Mouse (Mus musculus) right cerebral cortex, adult 18-20 months (tissue): ENCODE results near the gene Sergef.

Source experiments
- DNase-seq: peaks from one replicate; pipeline ENCODE4 v3.0.0; 2022; ENCODE audit warnings: mixed read lengths

Gene Sergef

DNA sequence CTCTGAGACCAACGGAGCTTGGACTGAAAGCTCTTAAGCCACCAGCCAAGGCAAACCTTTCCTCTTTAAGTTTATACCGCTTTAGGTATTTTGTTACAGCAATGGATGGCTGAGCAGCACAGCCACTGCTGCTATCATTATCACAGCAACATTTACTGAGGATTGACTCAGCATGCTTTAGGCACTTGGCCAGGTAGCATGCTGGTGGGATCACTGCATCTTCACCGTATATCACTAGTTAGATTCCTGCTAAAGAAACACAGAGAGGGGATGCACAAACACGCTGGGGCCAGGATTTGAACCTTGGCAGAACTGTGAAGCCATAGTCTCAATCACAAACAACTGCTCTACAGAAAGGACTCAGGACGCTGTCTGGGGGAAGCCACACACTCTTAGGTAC is 152.8 kb downstream of the Sergef start:
- no peak for DNase-seq

DNA sequence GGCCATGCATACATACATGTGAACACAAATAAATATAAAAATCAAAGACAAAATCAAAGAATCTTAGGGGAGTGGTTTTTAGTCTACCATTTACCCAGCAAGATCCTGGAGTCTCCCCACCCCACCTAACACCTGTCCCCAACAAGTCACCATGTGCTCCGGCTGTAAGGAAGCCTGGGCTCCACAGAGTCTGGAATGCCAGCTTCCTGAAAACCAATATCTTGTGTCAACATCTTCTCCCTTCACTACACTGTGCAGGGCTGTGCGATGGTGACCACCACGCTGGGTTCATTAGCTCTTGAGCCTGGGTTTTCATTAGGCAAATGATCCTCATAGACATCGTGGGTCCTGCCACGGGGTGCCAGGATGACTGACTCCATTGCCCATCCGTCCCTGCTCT is 155.4 kb downstream of the Sergef start:
- no peak for DNase-seq

DNA sequence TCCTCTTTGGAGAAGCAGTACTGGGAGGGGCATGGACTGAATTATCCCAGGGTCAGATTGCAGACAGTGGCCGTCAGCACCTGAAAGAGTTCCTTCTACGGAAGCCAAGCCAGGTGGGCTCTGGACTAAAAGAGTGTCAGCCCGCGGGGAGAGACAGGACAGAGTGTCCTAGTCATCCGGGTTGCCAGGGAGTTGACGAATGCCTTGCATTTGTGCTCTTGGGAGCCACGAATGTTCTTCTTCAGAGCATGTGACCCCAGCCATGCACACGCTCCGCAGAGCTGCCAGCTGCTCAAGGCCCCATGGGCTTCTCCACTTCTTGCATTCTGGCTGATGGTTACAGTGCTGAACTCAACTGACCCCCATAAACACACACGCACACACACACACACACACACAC is 156.6 kb downstream of the Sergef start:
- DNase-seq: no peak

DNA sequence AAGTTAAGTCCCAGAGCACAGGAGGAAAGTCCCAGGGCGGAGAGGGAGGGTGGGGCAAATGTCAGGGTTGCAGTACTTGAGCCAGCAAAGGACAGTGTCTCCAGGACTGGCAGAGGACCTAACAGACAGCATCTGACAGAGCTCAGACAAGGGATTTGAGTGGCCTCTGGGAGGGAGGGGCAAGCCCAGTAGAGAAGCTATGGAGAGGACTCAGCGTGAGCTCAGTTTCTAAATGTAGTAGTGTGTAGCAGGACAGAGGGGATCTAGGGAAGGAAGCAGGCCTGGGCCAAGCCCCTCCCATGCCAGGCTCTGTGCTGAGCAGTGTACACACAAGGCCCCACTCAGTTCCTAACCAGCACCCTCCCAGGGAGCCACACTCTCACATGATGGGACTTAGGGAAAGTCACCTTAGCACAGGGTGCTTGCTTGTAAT is 157.5 kb downstream of the Sergef start:
- no peak for DNase-seq

DNA sequence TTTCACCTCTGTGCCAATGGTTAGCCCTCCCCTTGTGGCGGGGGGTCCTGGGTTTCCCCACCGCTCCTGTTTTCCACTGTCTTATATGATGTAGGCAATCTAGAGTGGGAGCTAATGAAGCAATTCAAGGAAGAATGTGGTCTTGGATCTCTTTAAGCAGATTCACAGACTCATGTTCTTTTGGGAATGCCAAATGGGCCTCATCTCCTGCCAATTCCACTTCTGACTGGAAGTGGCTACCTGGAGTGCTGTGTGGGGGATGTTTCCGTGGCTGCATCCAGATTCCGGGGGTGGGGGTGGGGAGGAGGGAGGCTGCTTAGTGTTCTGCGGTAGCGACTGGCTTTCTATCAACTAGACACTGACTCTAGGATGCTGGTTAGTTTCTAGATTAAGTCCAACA is 159.8 kb downstream of the Sergef start:
- peak; percentile 35 for DNase-seq

DNA sequence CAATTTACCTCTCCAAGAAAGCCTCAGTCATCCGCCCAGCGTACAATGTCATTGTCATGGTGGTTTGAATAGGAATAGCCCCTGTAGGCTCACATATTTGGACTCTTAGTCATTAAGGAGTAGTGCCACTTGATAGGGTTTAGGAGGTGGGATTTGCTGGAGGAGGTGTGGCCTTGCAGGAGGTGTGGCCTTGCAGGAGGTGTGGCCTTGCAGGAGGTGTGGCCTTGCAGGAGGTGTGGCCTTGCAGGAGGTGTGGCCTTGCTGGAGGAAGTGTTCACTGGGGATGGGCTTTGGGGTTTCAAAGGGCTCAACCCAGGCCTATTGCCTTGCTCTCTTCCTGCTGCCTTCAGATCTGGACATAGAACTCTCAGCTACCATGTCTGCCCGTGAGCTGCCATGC is 162.2 kb downstream of the Sergef start:
- no peak for DNase-seq

DNA sequence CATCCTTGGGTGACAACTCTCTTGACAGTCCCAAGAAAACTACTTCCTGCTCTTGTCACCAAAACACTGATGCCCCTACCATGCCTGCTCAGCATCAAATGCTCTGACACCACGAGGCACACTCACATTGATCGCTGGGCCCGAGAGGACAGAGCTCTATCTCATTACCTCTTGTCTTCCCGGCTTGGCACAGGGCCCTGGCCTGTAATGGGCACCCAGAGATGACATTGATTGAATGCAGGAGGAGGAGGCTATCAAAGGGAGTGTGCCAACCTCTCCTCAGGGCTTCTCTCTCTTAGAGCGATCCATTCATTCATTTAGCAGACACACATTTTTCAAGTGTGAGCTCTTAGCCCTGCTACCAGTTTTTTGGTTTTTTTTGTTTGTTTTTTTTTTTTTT is 164.1 kb downstream of the Sergef start:
- DNase-seq: no peak

DNA sequence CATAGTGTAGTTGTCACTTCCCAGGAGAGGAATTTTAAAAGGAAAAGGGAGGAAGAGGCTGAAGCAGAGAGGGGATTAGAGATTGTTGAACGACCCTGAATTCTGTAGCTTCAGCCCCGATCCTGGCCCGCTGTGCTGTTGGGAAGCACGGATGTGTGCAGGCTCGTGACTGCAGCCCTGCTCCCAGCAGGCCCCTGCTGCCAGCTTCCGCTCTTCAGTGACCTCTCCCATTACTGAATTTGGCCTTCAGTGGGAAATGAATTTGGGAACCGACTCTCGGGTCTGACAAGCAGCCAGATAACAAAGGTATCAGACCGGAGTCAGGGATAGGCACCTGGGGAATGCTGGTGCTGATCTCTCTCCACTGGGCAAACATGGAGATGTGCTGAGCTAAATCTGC is 166.5 kb downstream of the Sergef start:
- no peak for DNase-seq

DNA sequence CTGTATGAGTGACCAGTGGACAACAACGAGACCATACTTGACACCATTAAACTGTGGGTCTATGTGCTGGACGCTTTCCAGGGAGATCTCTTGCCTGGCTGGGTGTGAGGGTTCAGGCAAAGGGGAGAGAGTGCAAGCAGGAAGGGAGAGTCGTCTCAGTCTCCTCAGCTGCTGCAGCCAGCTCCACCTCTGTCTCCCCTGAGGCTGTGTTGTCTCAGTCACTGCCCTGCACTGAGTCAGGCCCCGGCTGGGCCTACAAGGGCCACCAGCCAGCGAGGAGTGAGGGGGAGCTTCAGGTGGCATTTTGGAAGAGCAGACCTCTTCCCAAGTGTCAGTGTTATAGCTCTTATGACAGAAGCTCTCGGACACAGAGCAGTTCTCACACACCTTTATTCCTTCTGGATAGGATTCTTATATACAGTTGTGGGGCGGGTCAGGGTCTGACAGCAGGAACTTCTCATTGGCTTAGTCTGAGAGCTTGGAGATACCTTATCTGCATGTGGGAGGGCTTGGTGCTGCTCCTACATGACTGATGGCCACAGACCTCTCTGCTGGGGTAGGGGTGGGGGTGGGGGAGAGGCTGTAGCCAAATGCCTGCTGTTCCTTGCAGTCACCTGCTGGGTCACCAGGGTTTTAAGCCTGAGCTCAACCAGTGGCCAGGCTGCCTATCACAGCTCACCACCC is 168.4 kb downstream of the Sergef start:
- no peak for DNase-seq

DNA sequence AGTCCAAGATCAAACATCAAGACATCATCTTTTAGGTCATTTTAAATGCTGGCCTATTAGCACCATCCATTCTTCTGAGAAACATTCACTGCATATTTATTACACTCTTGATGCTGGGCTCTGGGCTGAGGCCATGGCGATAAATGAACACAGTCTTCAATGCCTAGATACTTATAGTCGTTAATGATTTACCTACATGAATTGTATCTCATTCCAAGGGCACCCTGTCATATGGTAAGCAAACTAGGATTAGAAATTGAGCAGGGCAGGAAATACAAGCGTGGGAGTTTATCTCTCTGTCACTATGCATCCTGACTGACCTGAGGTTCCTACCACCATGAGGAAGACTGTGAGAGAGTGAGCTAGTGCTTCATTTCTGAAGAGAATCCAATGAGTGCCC is 170.1 kb downstream of the Sergef start:
- DNase-seq: no peak

DNA sequence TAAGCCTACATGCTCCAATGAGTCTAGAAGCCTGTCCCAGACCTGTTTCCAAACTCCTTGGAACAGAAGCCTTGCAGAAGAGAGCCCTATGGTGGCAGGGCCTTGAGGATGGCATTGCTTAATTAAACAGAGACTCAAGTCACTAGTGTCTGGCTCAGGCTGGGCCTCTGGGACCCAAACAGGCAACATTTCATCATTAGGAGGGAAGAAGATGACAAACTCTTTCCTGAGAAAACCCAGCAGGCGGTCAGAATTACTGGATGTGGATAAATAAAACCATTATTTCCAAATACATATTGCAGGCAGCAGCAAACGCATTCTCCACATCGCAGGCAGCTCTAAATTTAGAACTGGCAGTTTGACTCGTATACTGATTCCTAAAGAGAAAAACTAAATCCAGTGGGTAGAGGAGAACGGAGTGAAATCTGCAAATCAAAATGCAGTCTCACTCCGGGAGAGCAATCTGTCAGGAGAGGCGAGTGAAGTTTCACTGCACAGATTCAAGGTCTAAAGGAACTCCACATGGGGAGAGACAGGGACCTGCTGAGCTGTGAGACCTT is 173.1 kb downstream of the Sergef start:
- peak; percentile 24 for DNase-seq

DNA sequence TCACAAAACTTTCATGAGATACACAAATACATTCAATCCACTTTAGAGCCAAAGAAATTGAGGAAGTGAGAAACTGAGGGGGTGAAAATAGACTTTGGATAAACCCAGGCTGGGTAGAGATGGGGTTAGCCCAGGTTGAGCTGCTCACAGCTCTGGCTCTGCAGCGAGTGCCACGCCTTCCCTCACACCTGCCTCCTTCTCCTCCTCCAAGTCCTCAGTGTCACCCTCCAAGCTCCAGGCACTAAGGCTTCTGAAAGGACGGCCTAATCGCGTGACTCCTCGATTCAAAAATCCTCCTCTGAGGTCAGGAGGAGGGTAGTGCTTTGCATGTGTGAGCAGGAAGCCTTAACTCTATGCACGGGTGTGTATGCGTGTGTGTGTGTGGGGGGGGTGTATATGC is 176.5 kb downstream of the Sergef start:
- DNase-seq: no peak

DNA sequence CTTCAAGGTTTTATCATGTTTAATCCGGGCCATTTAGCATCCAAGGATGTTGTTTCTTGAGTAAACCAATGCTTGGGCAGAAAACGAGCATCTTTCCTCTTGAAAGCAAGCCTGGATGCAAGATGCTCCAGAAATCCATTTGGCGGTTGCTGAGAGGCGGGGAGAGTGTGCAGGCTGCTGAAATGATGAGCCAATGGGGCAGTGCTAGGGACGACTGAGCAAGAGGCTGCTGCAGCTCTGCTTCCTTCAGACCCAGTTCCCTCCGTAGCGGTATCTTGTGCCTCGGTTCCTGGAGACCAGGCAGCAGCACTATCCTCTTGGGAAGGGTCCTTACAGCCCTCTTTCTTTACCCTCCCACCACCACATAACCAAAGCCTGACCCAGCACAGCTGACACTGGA is 177.3 kb downstream of the Sergef start:
- peak; percentile 40 for DNase-seq

DNA sequence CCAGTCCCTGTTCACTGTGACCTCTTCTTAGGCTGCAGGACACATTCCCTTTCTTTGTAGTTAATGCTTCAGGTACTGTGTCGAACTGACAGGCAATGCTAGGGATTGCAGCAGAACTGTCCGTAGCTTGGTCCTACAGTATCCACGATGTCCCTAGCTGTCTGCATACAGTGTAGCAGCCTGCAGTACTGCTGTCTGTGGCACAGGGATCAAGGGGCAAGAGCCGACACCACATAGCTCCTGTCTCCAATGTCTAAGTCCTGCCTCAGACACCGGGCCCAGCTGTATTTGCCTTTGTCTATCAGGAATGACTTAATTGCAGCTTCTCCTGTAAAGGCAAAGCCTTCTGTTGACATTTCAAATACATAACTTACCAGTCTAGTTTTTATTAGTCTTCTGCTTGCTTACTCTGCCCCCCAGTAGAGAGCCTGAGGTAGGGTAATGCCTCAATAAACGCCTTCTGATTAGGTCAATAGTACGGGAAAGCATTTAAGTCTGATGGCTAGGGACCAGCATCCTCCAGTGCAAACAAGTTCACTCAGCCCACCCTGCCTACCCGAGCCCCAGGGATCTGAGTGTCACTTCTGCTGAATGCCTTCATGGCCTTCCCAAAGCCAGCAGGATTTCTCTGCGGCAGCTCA is 179.9 kb downstream of the Sergef start:
- no peak for DNase-seq

DNA sequence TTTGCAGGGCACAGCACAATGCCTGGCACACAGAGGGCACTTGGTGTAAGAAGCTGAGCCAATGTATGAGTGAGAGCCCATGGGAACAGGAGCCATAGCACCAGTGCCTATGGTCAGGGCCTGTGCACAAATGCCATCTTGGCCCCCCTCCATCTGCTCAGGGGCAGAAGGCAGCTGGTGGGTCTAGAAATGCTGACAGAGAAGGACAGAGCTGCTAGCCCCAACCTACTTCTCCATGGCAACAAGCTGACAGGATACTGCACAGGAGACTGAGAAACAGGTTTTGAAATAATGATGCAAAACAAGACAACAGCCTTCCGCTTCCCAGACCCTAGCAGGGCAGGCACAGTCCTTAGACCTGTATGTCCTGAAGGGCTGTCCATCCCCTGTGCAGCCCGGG is 180.4 kb downstream of the Sergef start:
- DNase-seq: no peak

DNA sequence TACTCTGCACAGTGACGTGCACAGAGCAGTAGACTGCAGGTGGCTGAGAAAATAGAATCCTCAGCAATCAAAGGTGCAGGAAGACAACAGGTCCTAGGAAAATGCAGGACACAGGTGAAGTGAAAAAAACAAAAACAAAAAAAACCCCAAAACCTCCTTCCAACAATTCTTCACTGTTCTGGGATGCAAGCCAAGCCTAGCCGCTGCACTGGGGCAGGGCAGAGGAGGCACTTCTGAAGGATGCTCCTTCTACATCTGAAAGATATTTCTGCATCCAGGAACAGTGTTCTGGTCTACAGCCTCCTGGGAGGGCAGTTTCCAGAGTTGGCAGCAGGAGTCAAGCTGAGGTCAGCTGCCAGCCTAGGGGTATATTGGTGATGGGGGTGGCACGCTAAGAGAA is 181.7 kb downstream of the Sergef start:
- no peak for DNase-seq

DNA sequence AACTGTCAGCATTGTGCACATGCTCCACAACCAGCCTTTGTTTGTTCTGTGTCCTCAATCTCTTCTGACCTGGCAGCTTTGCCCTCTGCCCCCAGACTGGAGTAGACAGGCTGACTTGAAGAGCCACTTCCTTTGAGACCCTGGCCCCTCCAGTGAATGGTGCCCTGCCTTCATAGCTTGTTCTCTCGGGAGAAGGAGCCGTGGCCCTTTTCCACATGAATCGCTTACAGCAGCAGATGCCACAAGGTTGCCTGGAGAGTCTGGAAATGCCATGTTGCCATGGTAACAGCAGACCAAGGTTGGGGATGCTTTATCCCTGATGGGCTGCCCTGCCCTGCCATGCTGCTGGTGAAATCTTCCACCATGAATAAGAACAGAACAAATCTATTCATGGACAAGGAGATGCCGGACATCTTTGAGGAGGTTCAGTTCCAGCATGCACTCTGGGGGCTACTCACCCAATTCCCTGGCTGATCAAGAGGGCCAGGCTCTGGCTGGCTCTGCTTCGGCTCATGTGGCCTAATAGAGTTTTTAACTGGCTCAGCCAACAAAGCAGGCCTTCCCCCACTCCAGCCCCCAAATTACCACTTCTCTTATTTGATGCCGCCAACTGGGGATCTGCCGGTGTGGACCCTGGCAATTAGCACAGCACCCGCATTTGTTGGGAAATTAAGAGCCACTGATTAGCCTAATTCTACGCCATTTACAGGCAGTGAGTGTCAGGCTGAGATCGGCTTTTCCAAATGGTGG is 185.5 kb downstream of the Sergef start:
- peak; percentile 37 for DNase-seq

DNA sequence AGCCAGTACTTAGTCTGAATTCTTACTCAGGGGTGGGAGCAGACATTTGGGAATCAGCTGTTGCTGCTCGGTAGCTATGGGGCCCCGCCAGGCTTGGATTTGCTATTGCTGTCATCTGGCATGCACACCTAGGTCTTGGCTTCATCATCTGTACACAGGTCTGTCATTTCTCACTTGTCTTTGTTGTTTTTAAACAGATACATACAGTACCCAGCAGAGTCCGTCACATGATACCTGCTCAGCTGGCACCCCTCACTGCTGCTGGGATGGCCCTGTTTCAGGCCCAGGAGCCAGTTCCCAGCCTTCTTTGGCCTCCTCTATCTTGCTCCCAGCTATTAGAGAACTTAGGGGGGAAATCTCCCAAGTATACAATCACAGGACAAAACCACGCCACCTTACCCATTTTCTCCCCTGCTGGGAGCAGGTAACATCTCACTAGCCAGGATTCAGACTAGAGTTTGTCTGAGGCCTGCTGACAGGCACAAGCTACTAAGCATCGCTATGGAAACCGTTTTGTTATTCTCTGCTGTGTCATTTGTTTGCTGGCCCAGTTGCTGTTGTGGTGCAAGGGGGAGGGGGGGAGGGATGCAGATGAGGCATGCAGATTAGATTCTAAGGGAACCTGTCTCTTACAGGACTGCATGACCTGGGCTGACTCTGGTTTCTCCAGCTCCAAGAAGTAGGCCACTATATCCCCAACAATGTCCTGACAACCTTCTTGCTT is 190.5 kb downstream of the Sergef start:
- no peak for DNase-seq

DNA sequence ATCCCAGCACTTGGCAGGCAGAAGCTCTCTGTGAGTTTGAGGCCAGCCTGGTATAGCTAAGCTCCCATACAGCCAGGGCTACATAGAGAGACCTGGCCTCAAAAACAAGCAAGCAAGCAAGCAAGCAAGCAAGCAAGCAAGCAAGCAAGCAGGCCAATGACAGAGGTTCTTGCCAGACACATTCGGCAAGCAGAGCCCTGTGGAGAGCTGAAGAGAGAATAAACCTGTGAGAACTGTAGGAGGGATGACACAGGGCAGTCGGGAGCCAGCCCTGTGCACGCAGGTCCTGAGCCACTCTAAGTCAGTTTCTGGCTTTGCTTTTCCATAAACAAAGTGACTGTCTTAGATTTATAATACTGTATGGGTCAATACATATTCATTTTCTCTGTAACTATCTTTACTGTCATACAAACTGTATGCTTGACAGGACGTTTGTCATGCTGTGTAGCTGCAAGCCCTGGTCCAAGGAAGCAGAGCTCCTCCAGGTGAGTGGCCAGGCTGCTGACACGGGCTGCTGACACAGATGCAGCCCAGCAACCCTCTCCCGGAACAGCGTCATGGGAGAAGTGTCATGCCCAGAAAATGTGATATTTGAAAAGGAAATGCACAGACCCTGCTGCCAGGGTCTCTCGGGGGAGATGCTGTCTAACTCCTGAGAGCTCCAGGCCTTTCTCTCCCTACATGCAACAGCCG is 192.0 kb downstream of the Sergef start:
- DNase-seq: no peak

DNA sequence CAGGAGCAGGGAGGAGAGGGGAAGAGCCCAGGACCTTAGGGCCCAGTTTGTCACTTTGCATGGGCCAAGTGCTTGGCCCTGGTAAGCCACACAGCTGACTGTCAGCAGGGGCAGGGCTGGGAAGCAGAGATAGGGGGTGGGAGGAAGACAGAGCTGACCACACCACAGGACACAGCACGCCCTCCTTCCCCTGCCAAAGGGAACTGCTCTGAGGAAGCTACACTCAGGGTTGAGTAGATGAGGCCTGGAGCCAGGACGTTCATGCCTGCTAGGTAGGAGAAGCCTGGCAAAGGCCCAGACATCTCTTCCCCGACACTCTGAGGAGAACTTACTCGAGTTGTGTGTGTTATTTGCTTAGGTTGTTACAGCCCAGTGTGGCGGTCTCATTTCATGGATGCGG is 193.7 kb downstream of the Sergef start:
- no peak for DNase-seq

DNA sequence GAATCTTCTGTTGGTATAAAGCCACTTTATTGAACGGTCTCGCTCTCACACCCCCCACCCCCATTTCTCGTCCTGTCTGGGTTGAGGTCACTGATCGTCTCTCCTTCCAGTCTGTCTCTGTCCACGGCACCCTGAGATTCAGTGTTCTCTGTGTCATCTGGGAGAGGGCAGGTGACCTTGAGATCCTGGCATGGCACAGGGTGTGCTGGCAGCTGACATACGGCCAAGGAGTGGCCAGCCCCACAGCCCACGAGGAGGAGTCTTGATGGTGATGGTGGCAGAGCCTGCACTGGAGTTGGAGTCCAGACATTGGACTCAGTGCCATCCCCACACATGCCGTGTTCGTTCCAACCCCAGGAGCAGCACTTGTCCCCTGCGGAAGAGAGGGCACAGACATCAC is 196.4 kb downstream of the Sergef start:
- no peak for DNase-seq

DNA sequence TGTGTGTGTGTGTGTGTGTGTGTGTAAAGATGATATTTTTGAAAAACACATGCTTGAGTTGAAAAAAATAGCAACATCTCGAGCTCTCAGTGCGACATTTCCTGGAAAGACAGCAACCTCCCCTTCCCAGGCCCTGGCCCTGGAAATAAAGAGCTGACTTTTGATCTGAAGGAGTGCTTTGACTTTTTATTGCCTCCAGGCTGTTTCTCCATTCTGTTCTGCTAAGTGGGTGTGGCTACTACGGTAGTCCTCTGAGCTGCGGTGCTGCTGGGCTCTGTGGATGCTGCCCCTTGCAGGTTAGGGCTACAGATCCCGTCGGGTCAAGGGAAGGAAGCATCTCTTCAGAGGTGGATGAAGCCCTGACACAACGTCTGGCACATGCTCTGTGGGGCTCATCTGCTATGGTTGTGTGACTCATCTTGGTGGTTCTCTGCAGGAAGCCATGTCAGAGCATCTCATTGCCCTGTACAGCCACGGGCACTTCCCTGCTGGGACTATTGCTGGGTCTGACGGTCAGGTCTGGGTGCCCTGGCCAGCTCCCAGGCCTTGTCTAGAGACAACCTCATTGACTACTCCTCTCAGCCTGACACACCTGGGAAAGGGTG is 201.0 kb downstream of the Sergef start:
- no peak for DNase-seq
